Mouse (Mus musculus): ENCODE measurements around the gene Wdr66. TPM values are rescaled to one million over a fixed set of nuclear protein-coding genes. Genes with fewer than 3 reads are reported as not detected.

Wdr66 gene
- total and polyA plus RNA-seq, 3 experiments, result 0.21 to 0.34 (median 0.21) TPM

GRCm38 (mm10) chr5:123281336-123282136 lies 29.6 kb downstream of the Wdr66 start:
- Histone ChIP-seq H3K9ac (ENCODE audit: insufficient read depth, low read depth) (no peak overlapping the region), H3K9me3 (replicated peaks; ENCODE audit: low read length) (no peaks in the 10 kb centered on the region), H3K4me3 (replicated peaks in 1 of 3; ENCODE audit: low read depth in 2 of 3, low read length in 2 of 3, poor library complexity in 1 of 3) (no peak overlapping the region), H3K4me2 (ENCODE audit: insufficient read depth, low read depth, poor library complexity, severe bottlenecking) (no peak overlapping the region), H3K79me2 (replicated peaks; ENCODE audit: control insufficient read depth, extremely low read depth, insufficient read depth, poor library complexity, severe bottlenecking) (no peaks in the 10 kb centered on the region), H3K27me3 (replicated peaks) (no peaks in the 10 kb centered on the region), H3K4me1 (ENCODE audit: control insufficient read depth in 1 of 2, insufficient read depth in 2 of 2) (0 out of 4 replicates have a peak, but pooled peaks cover 0 to 3% of the 10 kb centered on the region in 2 experiments), H3K36me3 (replicated peaks in 1 of 2; ENCODE audit: control insufficient read depth in 1 of 2, insufficient read depth in 1 of 2, low read length in 1 of 2) (no peaks in the 10 kb centered on the region), H3K27ac (ENCODE audit: insufficient read depth, low read depth) (no peak overlapping the region)
- TF ChIP-seq GABPA (IDR thresholded peaks at IDR 0.05; ENCODE audit: insufficient replicate concordance, low read depth, low read length) (no peak), ZNF384 (IDR thresholded peaks at IDR 0.05; ENCODE audit: low read depth, low read length) (peak; percentile 75)
- dilution Hi-C loops (cut with MboI; ENCODE audit: extremely low pct_ligation_motif_present, extremely low pct_unique_long_range_greater_than_20kb, low sequenced_read_pairs) (no loop called here), in situ Hi-C loops (cut with MboI; ENCODE audit: low pct_ligation_motif_present, low pct_unique_long_range_greater_than_20kb, low sequenced_read_pairs) (no loop called here)
- DNase-seq (ENCODE audit: extremely low read depth), result no peak

- dilution Hi-C loops (cut with MboI; ENCODE audit: extremely low pct_ligation_motif_present, extremely low pct_unique_long_range_greater_than_20kb, low sequenced_read_pairs), result no loop called here
- Histone ChIP-seq H3K9me3 (replicated peaks; ENCODE audit: low read length) (no peaks in the 10 kb centered on the region), H3K27ac (ENCODE audit: insufficient read depth, low read depth) (no peak overlapping the region), H3K4me2 (ENCODE audit: insufficient read depth, low read depth, poor library complexity, severe bottlenecking) (no peak overlapping the region), H3K36me3 (replicated peaks in 1 of 2; ENCODE audit: control insufficient read depth in 1 of 2, insufficient read depth in 1 of 2, low read length in 1 of 2) (no peaks in the 10 kb centered on the region), H3K4me1 (ENCODE audit: control insufficient read depth in 1 of 2, insufficient read depth in 2 of 2) (0 out of 4 replicates have a peak, but pooled peaks cover 0 to 3% of the 10 kb centered on the region in 2 experiments), H3K79me2 (replicated peaks; ENCODE audit: control insufficient read depth, extremely low read depth, insufficient read depth, poor library complexity, severe bottlenecking) (no peaks in the 10 kb centered on the region), H3K9ac (ENCODE audit: insufficient read depth, low read depth) (no peak overlapping the region), H3K27me3 (replicated peaks) (no peaks in the 10 kb centered on the region), H3K4me3 (replicated peaks in 1 of 3; ENCODE audit: low read depth in 2 of 3, low read length in 2 of 3, poor library complexity in 1 of 3) (no peak overlapping the region)
- in situ Hi-C loops (cut with MboI; ENCODE audit: low pct_ligation_motif_present, low pct_unique_long_range_greater_than_20kb, low sequenced_read_pairs), result no loop called here
- TF ChIP-seq CTCF (conservative IDR thresholded peaks at IDR 0.05 in 1 of 2, IDR thresholded peaks at IDR 0.05 in 1 of 2; ENCODE audit: low read depth in 2 of 2, low read length in 2 of 2) (peak; percentile 29 to 68; a peak in 3 of 4 replicates), RAD21 (IDR thresholded peaks at IDR 0.05; ENCODE audit: low read depth, low read length) (peak; percentile 56), SMC3 (IDR thresholded peaks at IDR 0.05; ENCODE audit: low read depth, low read length) (peak; percentile 58), USF2 (conservative IDR thresholded peaks at IDR 0.05; ENCODE audit: low read depth, low read length) (no peak)
- DNase-seq (ENCODE audit: extremely low read depth), result peak; percentile 8
Measured at GRCm38 (mm10) chr5:123285174-123285573, 33.3 kb downstream of the Wdr66 start.

- peak; percentile 10 for DNase-seq (ENCODE audit: extremely low read depth)
- H3K4me3 ChIP-seq (replicated peaks in 1 of 3; ENCODE audit: low read depth in 2 of 3, low read length in 2 of 3, poor library complexity in 1 of 3), result no peak overlapping the region
- H3K27ac ChIP-seq (ENCODE audit: insufficient read depth, low read depth), result no peak overlapping the region
- no peaks in the 10 kb centered on the region for H3K79me2 ChIP-seq (replicated peaks; ENCODE audit: control insufficient read depth, extremely low read depth, insufficient read depth, poor library complexity, severe bottlenecking)
- in situ Hi-C loops (cut with MboI; ENCODE audit: low pct_ligation_motif_present, low pct_unique_long_range_greater_than_20kb, low sequenced_read_pairs) (no loop called here), dilution Hi-C loops (cut with MboI; ENCODE audit: extremely low pct_ligation_motif_present, extremely low pct_unique_long_range_greater_than_20kb, low sequenced_read_pairs) (no loop called here)
- no peak overlapping the region for H3K4me2 ChIP-seq (ENCODE audit: insufficient read depth, low read depth, poor library complexity, severe bottlenecking)
- TF ChIP-seq CTCF (conservative IDR thresholded peaks at IDR 0.05 in 1 of 2, IDR thresholded peaks at IDR 0.05 in 1 of 2; ENCODE audit: low read depth in 2 of 2, low read length in 2 of 2) (peak in 1 of 2 experiments; percentile 64; a peak in 2 of 4 replicates), UBTF (IDR thresholded peaks at IDR 0.05; ENCODE audit: low read depth, low read length) (no peak), RAD21 (IDR thresholded peaks at IDR 0.05; ENCODE audit: low read depth, low read length) (peak; percentile 39), SMC3 (IDR thresholded peaks at IDR 0.05; ENCODE audit: low read depth, low read length) (peak; percentile 39)
- H3K9ac ChIP-seq (ENCODE audit: insufficient read depth, low read depth), result no peak overlapping the region
- no peaks in the 10 kb centered on the region for H3K4me1 ChIP-seq (ENCODE audit: control insufficient read depth in 1 of 2, insufficient read depth in 2 of 2)
- no peaks in the 10 kb centered on the region for H3K27me3 ChIP-seq (replicated peaks)
- no peaks in the 10 kb centered on the region for H3K9me3 ChIP-seq (replicated peaks; ENCODE audit: low read length)
- no peaks in the 10 kb centered on the region for H3K36me3 ChIP-seq (replicated peaks in 1 of 2; ENCODE audit: control insufficient read depth in 1 of 2, insufficient read depth in 1 of 2, low read length in 1 of 2)
Measured at GRCm38 (mm10) chr5:123288079-123288478, 36.2 kb downstream of the Wdr66 start.

Data from CH12.LX (cell line).